Mouse (Mus musculus) kidney, postnatal 0 days (tissue): Measurements from ENCODE around the gene Cldn16. TPM values are rescaled to one million over a fixed set of nuclear protein-coding genes. Genes with fewer than 3 reads are reported as not detected.

ENCODE experiments used
- ATAC-seq: fragments of 200-750 bp; cut with Nextera tagmentation; replicated peaks from 2 replicates; pipeline ENCODE4 v1.8.0; 2017; ENCODE audit warnings: low read depth, moderate number of reproducible peaks, moderate TSS enrichment, moderate library complexity; ENCODE audit not compliant: low FRiP score
- DNase-seq: peaks from one replicate; pipeline ENCODE4 v3.0.0-alpha.2; 2016; ENCODE audit warnings: low spot score
- H3K27ac ChIP-seq: fragments of 300-500 bp; sonication (generic); 2 replicates; pipeline ENCODE4 v1.5.1; 2014; ENCODE audit warnings: mild to moderate bottlenecking
- H3K27me3 ChIP-seq: fragments of 300-500 bp; sonication (generic); 2 replicates; pipeline ENCODE4 v1.6.1; 2014; ENCODE audit warnings: low read length, mixed read lengths; ENCODE audit not compliant: insufficient read depth
- H3K36me3 ChIP-seq: fragments of 300-500 bp; sonication (generic); 2 replicates; pipeline ENCODE4 v1.6.1; 2014; ENCODE audit warnings: low read length, mixed read lengths; ENCODE audit not compliant: insufficient read depth
- H3K4me1 ChIP-seq: fragments of 300-500 bp; sonication (generic); replicated peaks from 2 replicates; pipeline ENCODE4 v1.6.1; 2014; ENCODE audit warnings: antibody characterized with exemption, low read length, mixed read lengths; ENCODE audit not compliant: insufficient read depth
- H3K4me2 ChIP-seq: fragments of 300-500 bp; sonication (generic); 2 replicates; pipeline ENCODE4 v1.6.1; 2014; ENCODE audit warnings: mild to moderate bottlenecking, low read length, moderate library complexity, mixed read lengths
- H3K4me3 ChIP-seq: fragments of 300-500 bp; sonication (generic); replicated peaks from 2 replicates; pipeline ENCODE4 v1.5.1; 2014; ENCODE audit warnings: low read depth, low read length
- H3K9ac ChIP-seq: fragments of 300-500 bp; sonication (generic); 2 replicates; pipeline ENCODE4 v1.6.1; 2014; ENCODE audit warnings: low read depth, low read length
- H3K9me3 ChIP-seq: fragments of 300-500 bp; sonication (generic); replicated peaks from 2 replicates; pipeline ENCODE4 v1.6.1; 2016; ENCODE audit warnings: low read length, inconsistent platforms, mixed read lengths
- CTCF ChIP-seq: IDR thresholded peaks from 2 replicates; pipeline ENCODE4 v1.5.1; 2016; ENCODE audit warnings: antibody characterized with exemption, low read depth, mild to moderate bottlenecking, moderate library complexity
- WGBS: fragments of 180-500 bp; shearing (Covaris S2); extraction: QIAGEN DNeasy Blood & Tissue Kit; methylation state at CpG from one replicate; pipeline ENCODE4 v1.1.7; 2014; 5-methylcytosine and 5-hydroxymethylcytosine counted together
- polyA plus RNA-seq: library from polyadenylated mRNA; unstranded; fragments of >200 nt; fragmentation: Nextera tagmentation; extraction: Ambion mirVana; gene quantifications from 2 replicates; pipeline ENCODE4 v1.2.1, GENCODE M21; 2015

Gene Cldn16
- polyA plus RNA-seq, 1 experiment from 2014 or later = 28.6 TPM

DNA sequence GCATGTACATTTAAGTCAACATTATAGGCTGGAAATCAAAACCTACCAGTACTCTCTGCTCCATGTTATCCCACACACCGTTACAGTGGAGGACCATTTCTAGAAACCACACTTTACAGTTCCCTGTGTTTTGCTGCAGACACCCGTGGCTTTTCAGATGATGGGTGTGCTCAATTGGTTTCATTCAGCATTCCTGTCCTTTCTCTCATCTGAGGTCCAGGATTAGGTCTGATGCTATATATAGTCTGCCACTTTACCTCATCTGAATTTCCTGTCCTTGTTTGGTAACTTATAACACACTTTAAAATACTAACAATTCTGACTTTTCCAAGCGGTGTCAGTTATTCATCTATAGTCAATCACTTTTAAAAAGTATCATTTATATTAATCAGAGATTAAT lies 37.8 kb downstream of the Cldn16 start:
- Histone ChIP-seq H3K27me3 (no peaks in the 10 kb centered on the region), H3K4me2 (no peak overlapping the region), H3K9ac (no peak overlapping the region), H3K4me1 (no peaks in the 10 kb centered on the region), H3K4me3 (no peak overlapping the region), H3K27ac (no peak overlapping the region), H3K9me3 (no peaks in the 10 kb centered on the region), H3K36me3 (no peaks in the 10 kb centered on the region)
- ATAC-seq (no peak), DNase-seq (no peak)
- no peak for TF ChIP-seq CTCF
- 77% methylated on average over 3 of the region's 3 CpGs for WGBS

DNA sequence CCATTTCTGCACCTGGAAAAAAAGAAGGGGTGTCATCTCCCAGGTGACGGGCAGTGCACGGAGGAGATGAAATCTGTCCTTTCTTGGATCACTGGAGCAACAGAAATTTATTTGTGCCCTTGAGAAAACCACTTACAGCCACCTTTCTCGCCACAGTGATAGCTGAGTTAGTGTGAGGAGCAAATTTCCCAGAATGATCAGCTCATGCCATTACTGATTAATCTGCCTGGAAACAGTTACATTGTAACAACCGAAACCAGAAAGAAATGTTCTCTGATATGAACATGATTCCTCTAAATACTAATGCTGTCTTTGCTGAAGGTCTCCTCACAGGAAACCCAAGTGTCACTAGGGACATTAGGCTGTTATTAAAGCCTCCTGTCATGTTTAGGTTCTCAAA lies 42.0 kb downstream of the Cldn16 start:
- H3K9me3 ChIP-seq = no peaks in the 10 kb centered on the region
- no peak overlapping the region for H3K4me3 ChIP-seq
- no peak overlapping the region for H3K9ac ChIP-seq
- no peak for TF ChIP-seq CTCF
- WGBS = 63% methylated on average over 4 of the region's 4 CpGs
- no peak overlapping the region for H3K27ac ChIP-seq
- no peaks in the 10 kb centered on the region for H3K36me3 ChIP-seq
- H3K4me2 ChIP-seq = no peak overlapping the region
- ATAC-seq (no peak), DNase-seq (no peak)
- no peaks in the 10 kb centered on the region for H3K4me1 ChIP-seq
- H3K27me3 ChIP-seq = no peaks in the 10 kb centered on the region

DNA sequence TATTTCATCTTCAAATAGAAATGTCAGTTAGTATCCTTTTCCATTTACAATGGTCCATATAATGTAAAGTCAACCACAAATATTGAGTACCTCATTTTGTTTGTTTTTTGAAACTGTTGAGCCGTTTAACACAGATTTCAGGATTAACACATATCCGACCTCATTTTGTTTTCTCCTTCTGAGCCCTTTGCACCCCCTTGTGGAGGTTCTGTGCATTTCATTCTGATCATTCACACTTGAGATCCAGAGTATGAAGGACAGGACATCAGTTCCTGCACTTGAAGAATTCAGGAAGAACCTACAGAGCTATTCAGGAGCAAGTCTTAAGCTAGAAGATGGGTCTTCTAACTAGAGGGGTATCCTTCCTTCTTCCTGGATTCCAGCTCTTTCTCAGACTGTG lies 56.7 kb downstream of the Cldn16 start:
- no peak for ATAC-seq
- H3K4me1 ChIP-seq = no peaks in the 10 kb centered on the region
- H3K27ac ChIP-seq = no peak overlapping the region
- DNase-seq = peak; percentile 62
- no peaks in the 10 kb centered on the region for H3K9me3 ChIP-seq
- no peak overlapping the region for H3K9ac ChIP-seq
- 43% methylated on average over 2 of the region's 2 CpGs for WGBS
- no peak overlapping the region for H3K4me3 ChIP-seq
- no peaks in the 10 kb centered on the region for H3K36me3 ChIP-seq
- H3K27me3 ChIP-seq = no peaks in the 10 kb centered on the region
- peak; percentile 81 for TF ChIP-seq CTCF
- H3K4me2 ChIP-seq = no peak overlapping the region

DNA sequence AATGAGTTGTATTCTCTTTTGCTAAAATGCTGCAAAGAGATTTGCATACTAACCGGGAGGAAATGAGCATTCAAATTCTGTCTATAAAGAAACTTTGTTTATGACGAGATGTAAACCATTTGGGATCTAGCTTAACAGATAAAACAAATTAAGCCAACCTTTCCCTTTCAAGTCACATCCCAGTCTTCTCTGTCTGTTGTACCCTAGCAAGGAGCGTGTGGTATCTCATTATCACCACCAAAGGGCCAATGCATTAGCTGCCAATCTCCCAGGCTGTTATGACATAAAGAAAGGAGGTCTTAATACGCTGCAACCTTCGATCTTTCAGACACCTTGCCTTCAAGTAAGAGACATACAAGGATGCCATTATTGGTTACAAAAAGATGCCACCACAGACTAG lies 62.9 kb downstream of the Cldn16 start:
- H3K9ac ChIP-seq = no peak overlapping the region
- DNase-seq (no peak), ATAC-seq (no peak)
- H3K27ac ChIP-seq = no peak overlapping the region
- H3K4me1 ChIP-seq = no peaks in the 10 kb centered on the region
- H3K4me3 ChIP-seq = no peak overlapping the region
- H3K27me3 ChIP-seq = no peaks in the 10 kb centered on the region
- TF ChIP-seq CTCF = no peak
- H3K4me2 ChIP-seq = no peak overlapping the region
- no peaks in the 10 kb centered on the region for H3K36me3 ChIP-seq
- WGBS = 92% methylated on average over 5 of the region's 5 CpGs
- no peaks in the 10 kb centered on the region for H3K9me3 ChIP-seq

DNA sequence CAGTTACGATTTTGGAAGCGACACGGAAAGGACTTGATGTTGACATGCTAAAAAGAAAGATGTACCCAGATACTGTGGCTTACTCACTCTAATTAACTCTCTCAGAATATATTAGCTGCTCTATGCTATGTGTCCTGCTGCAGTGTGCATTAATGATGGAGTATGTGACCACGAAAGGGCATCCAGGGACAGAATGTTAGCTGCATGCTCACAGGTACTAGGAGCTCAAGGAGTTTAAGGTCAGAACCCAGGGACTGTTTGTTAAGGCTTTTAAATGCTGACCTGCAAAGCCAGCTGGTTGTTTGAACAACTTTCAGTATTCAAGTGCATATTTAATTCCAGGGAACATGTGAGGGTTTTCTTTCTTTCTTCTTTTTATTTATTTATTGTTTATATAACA lies 63.7 kb downstream of the Cldn16 start, which contains the start of gene Tmem207:
Tmem207 (minus strand) TSS at position 101 of the 400 bp plus-strand sequence.
- no peaks in the 10 kb centered on the region for H3K4me1 ChIP-seq
- no peaks in the 10 kb centered on the region for H3K36me3 ChIP-seq
- H3K9me3 ChIP-seq = no peaks in the 10 kb centered on the region
- no peak for TF ChIP-seq CTCF
- ATAC-seq = no peak
- H3K27me3 ChIP-seq = no peaks in the 10 kb centered on the region
- H3K27ac ChIP-seq = no peak within 1 kb of the TSS
- no peak within 1 kb of the TSS for H3K4me2 ChIP-seq
- DNase-seq = no peak
- WGBS = 87% methylated on average over 4 of the region's 4 CpGs
- no peak within 1 kb of the TSS for H3K4me3 ChIP-seq
- no peak within 1 kb of the TSS for H3K9ac ChIP-seq

DNA sequence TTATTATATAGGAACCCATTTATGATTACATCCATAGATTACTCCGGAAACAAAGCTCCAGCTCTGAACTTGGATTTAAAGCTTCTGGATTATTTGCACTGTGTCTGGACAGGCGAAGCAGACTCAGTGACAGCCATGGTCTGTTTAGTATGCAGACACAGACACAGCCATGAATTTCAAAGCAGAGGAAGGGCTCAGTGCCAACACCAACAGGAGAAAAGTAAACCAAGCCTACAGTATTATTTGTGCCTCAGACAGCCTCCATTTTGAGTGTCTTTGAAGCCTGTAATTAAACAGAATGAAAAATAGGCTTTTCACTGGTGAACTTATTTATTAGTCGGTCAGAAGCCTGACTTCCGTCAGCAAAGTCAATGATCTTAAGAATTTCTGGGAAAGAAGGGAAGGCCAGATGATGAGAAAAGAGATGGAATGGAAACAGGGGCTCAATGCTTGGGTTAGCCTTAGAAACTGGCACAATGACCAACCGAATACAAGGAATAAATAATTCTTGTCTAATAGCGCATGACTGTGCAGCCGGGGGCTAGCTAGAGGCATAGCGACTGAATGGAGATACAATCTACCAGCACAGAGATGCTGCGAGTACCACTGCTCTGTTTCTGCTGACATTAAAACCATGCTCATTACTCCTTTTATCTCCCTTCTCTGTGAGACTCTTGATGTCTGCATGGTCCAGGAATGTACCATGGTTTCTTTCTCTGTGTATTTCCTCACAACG lies 65.2 kb downstream of the Cldn16 start:
- H3K4me2 ChIP-seq = no peak overlapping the region; the same call in 1 of the 2 replicates
- 0 out of 2 replicates have a peak, but pooled peaks cover under 1% of the 10 kb centered on the region for H3K27me3 ChIP-seq
- H3K9ac ChIP-seq = no peak overlapping the region
- H3K4me1 ChIP-seq = no peaks in the 10 kb centered on the region
- DNase-seq = peak; percentile 92
- H3K9me3 ChIP-seq = no peaks in the 10 kb centered on the region
- no peak overlapping the region for H3K27ac ChIP-seq
- TF ChIP-seq CTCF = no peak
- WGBS = 42% methylated on average over 10 of the region's 10 CpGs
- ATAC-seq = peak; percentile 74; the same call in 1 of the 2 replicates
- H3K36me3 ChIP-seq = no peaks in the 10 kb centered on the region
- no peak overlapping the region for H3K4me3 ChIP-seq
